Mouse (Mus musculus) kidney, adult 2 months (tissue): ENCODE measurements around the gene Sorcs2.

Experiments
- CTCF ChIP-seq: fragments of 200-500 bp; conservative IDR thresholded peaks from 2 replicates; pipeline ENCODE4 v1.5.1; 2011; ENCODE audit warnings: low read depth, mild to moderate bottlenecking, control low read depth, low read length, moderate library complexity, mixed read lengths; ENCODE audit not compliant: insufficient read depth, insufficient read length
- POLR2A ChIP-seq: fragments of 200-500 bp; IDR thresholded peaks from one replicate; pipeline ENCODE4 v1.6.1; 2011; ENCODE audit warnings: low read depth, low read length, control low read depth

DNA sequence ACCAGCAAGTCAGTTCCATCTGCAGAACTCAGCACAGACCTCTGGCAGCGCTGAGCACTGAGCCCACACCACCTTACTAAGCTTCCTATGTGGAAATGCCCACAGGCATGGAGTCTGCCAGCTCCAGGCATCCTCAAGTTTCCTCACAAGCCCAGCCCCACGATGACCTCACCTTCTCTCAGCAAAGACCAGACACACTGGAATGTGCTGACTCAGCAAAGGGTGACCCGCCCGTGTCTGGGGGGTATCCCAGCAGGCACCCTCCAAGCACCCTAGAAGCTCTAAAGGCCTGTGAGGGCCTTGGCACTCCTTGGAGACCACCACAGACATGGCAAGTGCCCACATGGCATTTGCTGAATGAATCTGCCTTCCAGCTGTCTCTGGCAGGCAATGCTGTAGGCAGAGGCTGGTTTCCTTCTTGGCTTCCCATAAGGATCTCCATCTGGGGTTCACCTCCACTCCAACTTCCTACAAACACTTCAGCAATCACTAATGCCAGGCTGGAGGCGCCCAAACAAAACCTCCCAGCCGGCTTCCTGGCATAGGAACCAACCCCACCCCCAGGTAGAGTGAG is 17.9 kb downstream of the Sorcs2 start:
- TF ChIP-seq POLR2A (no peak), CTCF (no peak)
